Mouse (Mus musculus) urinary bladder, postnatal 25 days (tissue): Measurements from ENCODE around the gene Tdrd1.

Experiments used
- DNase-seq: peaks from one replicate; pipeline ENCODE4 v3.0.0; 2022; ENCODE audit warnings: low spot score

The Tdrd1 gene

GRCm38 (mm10) chr19:56913761-56914160 lies 87.8 kb downstream of the Tdrd1 start:
- no peak for DNase-seq

- no peak for DNase-seq
Measured at GRCm38 (mm10) chr19:56914658-56915057, 88.6 kb downstream of the Tdrd1 start.

- no peak for DNase-seq
Measured at GRCm38 (mm10) chr19:56915084-56915483, 89.1 kb downstream of the Tdrd1 start.
